ENCODE assay signal across 20 mouse cellular contexts in genomic region chr2:30637991-30638390, GRCm38 (mm10). TPM values are rescaled to one million over a fixed set of nuclear protein-coding genes. Genes with fewer than 3 reads are reported as not detected.
DNase-seq lines count a peak whose midpoint lies in the region; ATAC-seq and TF ChIP-seq lines count a peak whose summit lies in the region.
"Had no signal": no experiment of that assay in that cellular context is flagged by ENCODE, and none has a peak within 500 bp of the region (broad histone marks: within the 10 kb centered on the region; RNA-seq: fewer than 3 reads in every experiment).

No protein-coding gene starts in this region.

- H3K4me1 ChIP-seq in forebrain, postnatal 0 days (ENCODE audit: insufficient read depth) = no peaks in the 10 kb centered on the region
- peaks cover 43% of the 10 kb centered on the region for H3K4me1 ChIP-seq in forebrain, embryonic 12.5 days
- H3K4me1 ChIP-seq in midbrain, embryonic 10.5 days = peaks cover 71% of the 10 kb centered on the region
- peaks cover 21% of the 10 kb centered on the region for H3K4me1 ChIP-seq in midbrain, embryonic 15.5 days
- H3K4me1 ChIP-seq in hindbrain, embryonic 15.5 days (replicated peaks) = peaks cover 21% of the 10 kb centered on the region

- no peak for TF ChIP-seq POLR2A in brain, embryonic 14.5 days (IDR thresholded peaks at IDR 0.05; ENCODE audit: borderline replicate concordance, extremely low read depth, insufficient read depth, insufficient read length, poor library complexity, severe bottlenecking)

- H3K9me3 ChIP-seq in forebrain, postnatal 0 days (ENCODE audit: low read length) = no peaks in the 10 kb centered on the region
- no peaks in the 10 kb centered on the region for H3K9me3 ChIP-seq in forebrain, embryonic 12.5 days
- no peaks in the 10 kb centered on the region for H3K9me3 ChIP-seq in midbrain, embryonic 10.5 days (replicated peaks)
- no peaks in the 10 kb centered on the region for H3K9me3 ChIP-seq in midbrain, embryonic 15.5 days
- no peaks in the 10 kb centered on the region for H3K9me3 ChIP-seq in hindbrain, embryonic 15.5 days
- H3K9me3 ChIP-seq: limb, embryonic 15.5 days; liver, embryonic 15.5 days had no signal

- no peak overlapping the region for H3K4me2 ChIP-seq in forebrain, postnatal 0 days (ENCODE audit: low read depth)
- H3K4me2 ChIP-seq in forebrain, embryonic 12.5 days = no peak overlapping the region
- no peak overlapping the region for H3K4me2 ChIP-seq in midbrain, embryonic 15.5 days
- no peak overlapping the region for H3K4me2 ChIP-seq in hindbrain, embryonic 15.5 days
- H3K4me2 ChIP-seq: limb, embryonic 15.5 days; liver, embryonic 15.5 days had no signal

- peak; percentile 27 for DNase-seq in forebrain, postnatal 0 days
- no peak for DNase-seq in midbrain, embryonic 10.5 days (ENCODE audit: low spot score)
- DNase-seq in brain, embryonic 14.5 days (ENCODE audit: low read depth) = peak; percentile 57
- no peak for DNase-seq in thymus, postnatal 36 days
- DNase-seq: adrenal gland, postnatal 25 days; B cell, adult 2 months; cerebellum, adult 2 months; gastrocnemius, postnatal 25 days; kidney, adult 18-20 months; right cerebral cortex, adult 18-20 months; thymus, postnatal 4 days had no signal

- no peaks in the 10 kb centered on the region for H3K36me3 ChIP-seq in forebrain, postnatal 0 days (ENCODE audit: insufficient read depth)
- no peaks in the 10 kb centered on the region for H3K36me3 ChIP-seq in forebrain, embryonic 12.5 days (replicated peaks)
- H3K36me3 ChIP-seq in midbrain, embryonic 10.5 days = no peaks in the 10 kb centered on the region
- H3K36me3 ChIP-seq in midbrain, embryonic 15.5 days (replicated peaks) = no peaks in the 10 kb centered on the region
- no peaks in the 10 kb centered on the region for H3K36me3 ChIP-seq in hindbrain, embryonic 15.5 days
- H3K36me3 ChIP-seq: limb, embryonic 15.5 days; liver, embryonic 15.5 days had no signal

- no peaks in the 10 kb centered on the region for H3K27me3 ChIP-seq in forebrain, postnatal 0 days (ENCODE audit: insufficient read depth, low read length)
- no peaks in the 10 kb centered on the region for H3K27me3 ChIP-seq in forebrain, embryonic 12.5 days
- no peaks in the 10 kb centered on the region for H3K27me3 ChIP-seq in midbrain, embryonic 10.5 days (ENCODE audit: low read depth, poor library complexity, severe bottlenecking)
- no peaks in the 10 kb centered on the region for H3K27me3 ChIP-seq in midbrain, embryonic 15.5 days (replicated peaks)
- no peaks in the 10 kb centered on the region for H3K27me3 ChIP-seq in hindbrain, embryonic 15.5 days
- H3K27me3 ChIP-seq: limb, embryonic 15.5 days had no signal

- WGBS in forebrain, postnatal 0 days = 81% methylated on average over 6 of the region's 6 CpGs
- 93% methylated on average over 6 of the region's 6 CpGs for WGBS in forebrain, embryonic 12.5 days
- WGBS in midbrain, embryonic 10.5 days = 93% methylated on average over 6 of the region's 6 CpGs
- 83% methylated on average over 6 of the region's 6 CpGs for WGBS in midbrain, embryonic 15.5 days
- WGBS in hindbrain, embryonic 15.5 days = 85% methylated on average over 6 of the region's 6 CpGs

- no peak for TF ChIP-seq CTCF in forebrain, postnatal 0 days (IDR thresholded peaks at IDR 0.05; ENCODE audit: low read depth)
- TF ChIP-seq CTCF in brain, embryonic 14.5 days (IDR thresholded peaks at IDR 0.05; ENCODE audit: borderline replicate concordance, extremely low read depth, insufficient read depth, insufficient read length) = no peak

- H3K27ac ChIP-seq in forebrain, postnatal 0 days (ENCODE audit: low read depth, low read length) = no peak overlapping the region
- H3K27ac ChIP-seq in forebrain, embryonic 12.5 days = no peak overlapping the region
- peak overlapping the region; percentile 89; the same call in 1 of the 2 replicates for H3K27ac ChIP-seq in midbrain, embryonic 10.5 days (replicated peaks)
- H3K27ac ChIP-seq in midbrain, embryonic 15.5 days = no peak overlapping the region
- peak overlapping the region; percentile 45 for H3K27ac ChIP-seq in hindbrain, embryonic 15.5 days (replicated peaks)
- H3K27ac ChIP-seq: kidney, postnatal 0 days; limb, embryonic 15.5 days; liver, embryonic 15.5 days had no signal

- H3K4me3 ChIP-seq in forebrain, postnatal 0 days (ENCODE audit: low read depth, low read length) = no peak overlapping the region
- H3K4me3 ChIP-seq in forebrain, embryonic 12.5 days (replicated peaks) = no peak overlapping the region
- no peak overlapping the region for H3K4me3 ChIP-seq in midbrain, embryonic 10.5 days
- no peak overlapping the region for H3K4me3 ChIP-seq in midbrain, embryonic 15.5 days
- H3K4me3 ChIP-seq in hindbrain, embryonic 15.5 days = no peak overlapping the region
- H3K4me3 ChIP-seq: limb, embryonic 15.5 days; liver, embryonic 15.5 days had no signal

- no peak overlapping the region for H3K9ac ChIP-seq in forebrain, postnatal 0 days
- no peak overlapping the region for H3K9ac ChIP-seq in forebrain, embryonic 12.5 days
- no peak overlapping the region for H3K9ac ChIP-seq in midbrain, embryonic 15.5 days
- no peak overlapping the region for H3K9ac ChIP-seq in hindbrain, embryonic 15.5 days
- H3K9ac ChIP-seq: limb, embryonic 15.5 days; liver, embryonic 15.5 days had no signal

- peak; percentile 27; the same call in 1 of the 2 replicates for ATAC-seq in forebrain, postnatal 0 days
- no peak for ATAC-seq in forebrain, embryonic 12.5 days (ENCODE audit: low FRiP score)
- no peak for ATAC-seq in midbrain, embryonic 15.5 days (replicated peaks)
- ATAC-seq in hindbrain, embryonic 15.5 days (ENCODE audit: low FRiP score, low read depth) = no peak
- ATAC-seq: forebrain, embryonic 14.5 days; lung, postnatal 0 days; midbrain, embryonic 16.5 days had no signal

RNA-seq across cellular contexts. Expression of gene Cstad, which starts 43.2 kb away (rescaled TPM):
- total RNA-seq in forebrain, postnatal 0 days (2014; rRNA removed) = 3.8 and 4.1 TPM in 2 replicates
- polyA plus RNA-seq in forebrain, postnatal 0 days (2015; fragmentation: Nextera tagmentation; extraction: Ambion mirVana) = 0.65 and 1.2 TPM in 2 replicates
- polyA plus RNA-seq in forebrain, embryonic 12.5 days (2016; fragmentation: Nextera tagmentation; extraction: Ambion mirVana) = 0.47 and 0.67 TPM in 2 replicates
- 0.20 and 0.34 TPM in 2 replicates for polyA plus RNA-seq in midbrain, embryonic 10.5 days (2016; fragmentation: Nextera tagmentation; extraction: Ambion mirVana)
- polyA plus RNA-seq in midbrain, embryonic 15.5 days (2015; fragmentation: Nextera tagmentation; extraction: Ambion mirVana) = 0.51 and 0.63 TPM in 2 replicates
- 0.57 and 0.72 TPM in 2 replicates for polyA plus RNA-seq in brain, embryonic 14.5 days (2012; rRNA removed)
- 0.51 and 0.94 TPM in 2 replicates for polyA plus RNA-seq in hindbrain, embryonic 15.5 days (2015; fragmentation: Nextera tagmentation; extraction: Ambion mirVana)
- polyA plus RNA-seq: liver, embryonic 15.5 days had no signal

Comparison
In these comparisons a context has a peak if more than half of its experiments do, and no peak if none do; other contexts are left out.
1. H3K27ac ChIP-seq: peak in midbrain, embryonic 10.5 days (single experiment) and hindbrain, embryonic 15.5 days (single experiment); none in forebrain, postnatal 0 days (single experiment), forebrain, embryonic 12.5 days (single experiment) and midbrain, embryonic 15.5 days (single experiment).
2. DNase-seq: peak in forebrain, postnatal 0 days (single experiment) and brain, embryonic 14.5 days (single experiment); none in midbrain, embryonic 10.5 days (single experiment) and thymus, postnatal 36 days (0 of 2).